Mouse (Mus musculus) cerebellum, adult 18-20 months (tissue): ENCODE results near the gene Wdr90.

Experiments used
- DNase-seq, 2 experiments: peaks; one replicate each; pipeline ENCODE4 v3.0.0; 2021

The Wdr90 gene

GRCm38 (mm10) chr17:25843636-25844395, 17.5 kb downstream of the Wdr90 start:
- peak in 1 of 2 experiments; percentile 50 for DNase-seq

- no peak for DNase-seq
Observed at GRCm38 (mm10) chr17:25843122-25843521, 18.2 kb downstream of the Wdr90 start.

- DNase-seq: no peak
Observed at GRCm38 (mm10) chr17:25842509-25842908, 18.8 kb downstream of the Wdr90 start.

- DNase-seq: no peak
Observed at GRCm38 (mm10) chr17:25841117-25841880, 20.0 kb downstream of the Wdr90 start, which contains the start of gene Gm20683. TSS of gene Gm20683 (minus strand) at chr17:25841763.

- no peak for DNase-seq
Observed at GRCm38 (mm10) chr17:25840519-25840918, 20.8 kb downstream of the Wdr90 start.

GRCm38 (mm10) chr17:25839455-25840235, 21.7 kb downstream of the Wdr90 start:
- DNase-seq: no peak

- no peak for DNase-seq
Observed at GRCm38 (mm10) chr17:25838904-25839303, 22.4 kb downstream of the Wdr90 start.

- DNase-seq: peak in 1 of 2 experiments; percentile 25
Observed at GRCm38 (mm10) chr17:25837533-25837932, 23.8 kb downstream of the Wdr90 start.

- peak; percentile 87 to 90 for DNase-seq
Observed at GRCm38 (mm10) chr17:25837076-25837410, 24.3 kb downstream of the Wdr90 start, which contains the start of gene Rhbdl1. TSS of gene Rhbdl1 (minus strand) at chr17:25837295.

GRCm38 (mm10) chr17:25836397-25837075, 24.8 kb downstream of the Wdr90 start:
- DNase-seq: no peak

- peak in 1 of 2 experiments; percentile 42 for DNase-seq
Observed at GRCm38 (mm10) chr17:25835816-25836215, 25.5 kb downstream of the Wdr90 start.

GRCm38 (mm10) chr17:25835301-25835700, 26.0 kb downstream of the Wdr90 start:
- DNase-seq: peak in 1 of 2 experiments; percentile 25

- DNase-seq: peak in 1 of 2 experiments; percentile 46
Observed at GRCm38 (mm10) chr17:25834595-25835222, 26.6 kb downstream of the Wdr90 start.

- DNase-seq: peak in 1 of 2 experiments; percentile 34
Observed at GRCm38 (mm10) chr17:25833961-25834594, 27.2 kb downstream of the Wdr90 start.

GRCm38 (mm10) chr17:25833291-25833663, 28.0 kb downstream of the Wdr90 start, which contains the start of gene Stub1:
TSS of gene Stub1 (minus strand) at chr17:25833404.
- DNase-seq: peak; percentile 85 to 90

GRCm38 (mm10) chr17:25832436-25833290, 28.6 kb downstream of the Wdr90 start:
- peak; percentile 99 for DNase-seq

GRCm38 (mm10) chr17:25831451-25832281, 29.6 kb downstream of the Wdr90 start:
- DNase-seq: peak; percentile 53 to 60

- DNase-seq: no peak
Observed at GRCm38 (mm10) chr17:25830806-25831431, 30.4 kb downstream of the Wdr90 start.

- DNase-seq: no peak
Observed at GRCm38 (mm10) chr17:25830200-25830753, 31.0 kb downstream of the Wdr90 start.
